Mouse (Mus musculus): Measurements from ENCODE around the gene Kat8. TPM values are rescaled to one million over a fixed set of nuclear protein-coding genes. Genes with fewer than 3 reads are reported as not detected.
A peak's percentile ranks its signal among the peaks of the same experiment; 100 is the strongest.

Kat8 gene
- polyA plus RNA-seq (2014; fragmentation: Nextera tagmentation; extraction: Ambion mirVana): 49.7 and 50.1 TPM in 2 replicates

DNA sequence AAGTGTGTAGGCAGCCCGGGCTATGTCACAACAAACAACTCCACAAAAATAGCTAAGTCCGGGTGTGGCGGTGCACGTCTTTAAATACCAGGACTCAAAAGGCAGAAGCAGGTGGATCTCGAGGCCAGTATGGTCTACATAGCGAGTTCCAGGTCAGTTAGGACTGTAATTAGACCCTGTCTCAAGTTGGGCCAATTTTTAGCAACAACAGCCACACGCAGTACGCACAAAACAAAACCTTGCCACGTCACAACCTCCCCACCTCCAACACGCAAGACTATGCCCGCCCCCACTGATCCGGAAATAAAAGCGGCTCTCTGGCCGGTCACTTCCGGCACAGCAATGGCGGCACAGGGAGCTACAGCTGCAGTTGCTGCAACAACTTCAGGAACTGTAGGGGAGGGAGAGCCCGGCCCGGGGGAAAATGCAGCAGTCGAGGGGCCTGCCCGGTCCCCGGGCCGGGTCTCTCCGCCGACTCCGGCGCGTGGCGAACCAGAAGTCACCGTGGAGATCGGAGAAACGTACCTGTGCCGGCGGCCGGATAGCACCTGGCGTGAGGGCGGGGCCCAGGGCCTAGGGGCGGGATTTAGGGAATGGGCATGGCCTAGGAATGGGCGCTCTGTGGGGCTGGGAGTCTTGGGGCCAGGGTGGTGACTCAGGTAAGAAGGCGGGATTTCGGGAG lies at the start of gene Kat8:
Gene Kat8, plus strand, starts transcription at position 327 of the 682 bp plus-strand sequence.
- H3K9ac ChIP-seq (ENCODE audit: low read depth, low read length): peak within 1 kb of the TSS; percentile 85
- no peaks in the 10 kb centered on the region for H3K9me3 ChIP-seq (ENCODE audit: control insufficient read depth, low read length)
- peak; percentile 92 for ATAC-seq (ENCODE audit: low FRiP score)
- 0 out of 2 replicates have a peak, but pooled peaks cover 4% of the 10 kb centered on the region for H3K36me3 ChIP-seq (ENCODE audit: control insufficient read depth, insufficient read depth, low read length)
- peak within 1 kb of the TSS; percentile 97 for H3K4me3 ChIP-seq (ENCODE audit: low read depth, low read length)
- H3K4me1 ChIP-seq (replicated peaks; ENCODE audit: control insufficient read depth, insufficient read depth, low read length): no peaks in the 10 kb centered on the region
- peak within 1 kb of the TSS; percentile 43; the same call in 1 of the 2 replicates for H3K27ac ChIP-seq (ENCODE audit: low read depth, low read length)
- DNase-seq (ENCODE audit: low spot score): peak; percentile 92
- H3K27me3 ChIP-seq (ENCODE audit: control insufficient read depth, insufficient read depth, low read length): no peaks in the 10 kb centered on the region
- peak within 1 kb of the TSS; percentile 70 for H3K4me2 ChIP-seq (replicated peaks; ENCODE audit: low read depth, low read length)
- 2% methylated on average over 40 of the region's 40 CpGs for WGBS

DNA sequence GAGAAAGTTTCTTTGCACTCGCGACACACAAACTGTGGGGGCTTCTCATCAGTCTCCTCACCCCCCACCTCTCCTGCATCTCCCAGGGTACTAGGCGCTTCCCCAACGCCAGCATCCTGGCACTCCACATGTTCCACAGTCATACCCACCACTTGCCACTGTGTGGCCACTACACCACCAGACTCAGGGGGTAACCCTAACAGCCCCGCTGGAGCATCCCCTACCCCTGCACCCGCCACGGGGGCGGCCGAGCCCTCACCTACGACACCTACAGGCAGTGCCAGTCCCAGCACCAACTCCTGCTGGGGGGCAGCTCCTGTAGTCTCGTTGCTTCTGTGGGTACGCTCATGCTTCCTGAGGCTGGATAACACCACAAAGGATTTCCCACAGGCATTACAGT lies 45.9 kb upstream of the Kat8 start:
- H3K27ac ChIP-seq (ENCODE audit: low read depth, low read length): no peak overlapping the region

DNA sequence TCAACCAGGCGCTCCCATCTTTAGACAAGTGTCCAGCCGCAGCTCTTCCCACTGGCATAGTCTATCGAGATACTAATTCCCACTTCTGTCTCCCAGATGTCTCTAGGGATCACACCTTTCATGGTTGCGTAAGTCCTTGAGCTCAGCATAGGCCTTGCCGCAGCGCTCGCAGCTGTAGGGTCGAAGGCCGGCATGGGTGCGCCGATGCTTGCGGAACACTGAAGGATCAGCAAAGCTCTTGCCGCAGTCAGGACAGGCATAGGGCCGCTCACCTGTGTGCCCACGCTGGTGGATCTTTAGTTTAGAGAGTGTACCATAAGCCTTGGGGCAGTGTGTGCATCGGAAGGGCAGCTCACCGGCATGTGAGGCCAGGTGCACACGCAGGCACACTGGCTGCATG lies 44.7 kb upstream of the Kat8 start:
- H3K27ac ChIP-seq (ENCODE audit: low read depth, low read length): no peak overlapping the region
- no peak overlapping the region for H3K4me2 ChIP-seq (replicated peaks; ENCODE audit: low read depth, low read length)
- H3K27me3 ChIP-seq (ENCODE audit: control insufficient read depth, insufficient read depth, low read length): no peaks in the 10 kb centered on the region
- peaks cover 12% of the 10 kb centered on the region for H3K36me3 ChIP-seq (ENCODE audit: control insufficient read depth, insufficient read depth, low read length)
- H3K4me3 ChIP-seq (ENCODE audit: low read depth, low read length): no peak overlapping the region
- 98% methylated on average over 18 of the region's 18 CpGs for WGBS
- DNase-seq (ENCODE audit: low spot score) (no peak), ATAC-seq (ENCODE audit: low FRiP score) (no peak)
- H3K9me3 ChIP-seq (ENCODE audit: control insufficient read depth, low read length): no peaks in the 10 kb centered on the region
- no peak overlapping the region for H3K9ac ChIP-seq (ENCODE audit: low read depth, low read length)
- no peaks in the 10 kb centered on the region for H3K4me1 ChIP-seq (replicated peaks; ENCODE audit: control insufficient read depth, insufficient read depth, low read length)

More for the DNA sequence above, 45.9 kb upstream of the Kat8 start:
- Histone ChIP-seq H3K4me2 (replicated peaks; ENCODE audit: low read depth, low read length) (no peak overlapping the region), H3K27me3 (ENCODE audit: control insufficient read depth, insufficient read depth, low read length) (no peaks in the 10 kb centered on the region), H3K9ac (ENCODE audit: low read depth, low read length) (no peak overlapping the region), H3K9me3 (ENCODE audit: control insufficient read depth, low read length) (no peaks in the 10 kb centered on the region), H3K4me1 (replicated peaks; ENCODE audit: control insufficient read depth, insufficient read depth, low read length) (no peaks in the 10 kb centered on the region), H3K36me3 (ENCODE audit: control insufficient read depth, insufficient read depth, low read length) (peaks cover 12% of the 10 kb centered on the region), H3K4me3 (ENCODE audit: low read depth, low read length) (no peak overlapping the region)
- 93% methylated on average over 12 of the region's 12 CpGs for WGBS
- ATAC-seq (ENCODE audit: low FRiP score) (no peak), DNase-seq (ENCODE audit: low spot score) (no peak)

DNA sequence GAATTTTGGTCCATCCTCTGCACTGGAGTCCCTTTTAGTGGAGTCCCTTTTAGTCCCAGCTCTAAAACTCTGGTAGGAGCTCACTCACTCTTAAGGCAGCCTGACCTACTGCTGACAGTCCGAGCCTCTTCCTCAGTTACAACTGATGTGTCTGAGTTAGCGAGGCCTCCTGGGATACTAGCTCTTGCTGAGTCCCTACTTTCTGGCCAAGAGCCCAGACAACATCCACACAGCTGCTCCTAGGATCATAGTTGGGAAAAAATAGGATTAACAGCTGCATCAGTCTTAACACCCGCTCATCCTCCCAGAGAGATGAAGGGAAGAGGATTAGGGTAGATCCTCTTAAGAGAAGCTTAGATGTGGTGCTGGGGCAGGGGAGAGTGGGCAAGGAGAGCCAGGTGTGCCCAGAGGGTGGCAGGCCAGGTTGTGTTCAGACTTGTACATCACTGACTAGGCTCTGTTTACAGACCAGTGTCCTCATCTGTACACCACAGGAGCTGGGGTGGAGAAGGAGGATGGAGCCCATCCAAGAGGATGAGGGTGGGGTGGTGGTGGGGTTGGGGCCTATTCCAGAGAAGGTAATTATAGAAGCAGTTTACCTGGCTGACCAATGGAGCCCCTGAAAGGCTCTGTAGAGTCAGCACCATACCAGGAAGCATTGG lies 43.0 kb upstream of the Kat8 start:
- H3K27me3 ChIP-seq (ENCODE audit: control insufficient read depth, insufficient read depth, low read length): no peaks in the 10 kb centered on the region
- WGBS: 92% methylated on average over 3 of the region's 3 CpGs
- no peak overlapping the region for H3K9ac ChIP-seq (ENCODE audit: low read depth, low read length)
- DNase-seq (ENCODE audit: low spot score) (no peak), ATAC-seq (ENCODE audit: low FRiP score) (no peak)
- peaks cover 12% of the 10 kb centered on the region for H3K36me3 ChIP-seq (ENCODE audit: control insufficient read depth, insufficient read depth, low read length)
- no peak overlapping the region for H3K4me2 ChIP-seq (replicated peaks; ENCODE audit: low read depth, low read length)
- H3K9me3 ChIP-seq (ENCODE audit: control insufficient read depth, low read length): no peaks in the 10 kb centered on the region
- no peak overlapping the region for H3K4me3 ChIP-seq (ENCODE audit: low read depth, low read length)
- no peak overlapping the region for H3K27ac ChIP-seq (ENCODE audit: low read depth, low read length)
- H3K4me1 ChIP-seq (replicated peaks; ENCODE audit: control insufficient read depth, insufficient read depth, low read length): peaks cover 4% of the 10 kb centered on the region; the same call in 1 of the 2 replicates

DNA sequence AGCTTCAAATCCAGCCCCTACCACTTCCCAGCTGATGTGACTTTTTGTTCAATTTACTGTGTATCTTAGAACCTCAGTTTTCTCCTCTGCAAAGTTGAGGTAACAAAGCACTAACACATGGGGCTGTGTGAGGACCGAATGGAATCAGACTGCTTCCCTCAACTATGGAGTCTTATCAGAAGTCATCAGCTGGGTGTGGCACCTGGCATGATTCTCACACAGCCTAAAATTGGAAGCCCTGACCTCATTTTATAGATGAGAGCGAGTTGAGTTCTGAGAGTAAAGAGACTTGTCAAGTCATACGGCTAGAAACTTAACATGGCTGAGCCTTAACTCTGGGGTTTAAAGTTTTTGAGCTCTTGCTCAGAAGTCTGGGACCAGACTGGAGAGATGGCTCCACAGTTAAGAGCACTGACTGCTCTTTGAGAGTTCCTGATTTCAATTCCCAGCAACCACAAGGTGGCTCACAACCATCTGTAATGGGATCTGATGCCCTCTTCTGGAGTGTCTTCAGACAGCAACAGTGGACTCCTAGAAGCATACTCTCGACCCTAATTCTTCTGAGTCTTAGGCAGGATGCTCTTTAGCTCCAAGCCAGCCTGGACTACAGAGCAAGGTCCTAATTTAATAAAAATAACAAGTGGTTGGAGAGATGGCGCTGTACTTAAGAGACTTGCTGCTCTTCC lies 42.0 kb upstream of the Kat8 start:
- Histone ChIP-seq H3K4me1 (replicated peaks; ENCODE audit: control insufficient read depth, insufficient read depth, low read length) (peaks cover 4% of the 10 kb centered on the region; the same call in 1 of the 2 replicates), H3K4me3 (ENCODE audit: low read depth, low read length) (no peak overlapping the region), H3K9me3 (ENCODE audit: control insufficient read depth, low read length) (no peaks in the 10 kb centered on the region), H3K27me3 (ENCODE audit: control insufficient read depth, insufficient read depth, low read length) (no peaks in the 10 kb centered on the region), H3K4me2 (replicated peaks; ENCODE audit: low read depth, low read length) (no peak overlapping the region), H3K27ac (ENCODE audit: low read depth, low read length) (no peak overlapping the region), H3K9ac (ENCODE audit: low read depth, low read length) (no peak overlapping the region), H3K36me3 (ENCODE audit: control insufficient read depth, insufficient read depth, low read length) (peaks cover 12% of the 10 kb centered on the region)
- ATAC-seq (ENCODE audit: low FRiP score): no peak
- WGBS: 82% methylated on average over 5 of the region's 5 CpGs
- no peak for DNase-seq (ENCODE audit: low spot score)

DNA sequence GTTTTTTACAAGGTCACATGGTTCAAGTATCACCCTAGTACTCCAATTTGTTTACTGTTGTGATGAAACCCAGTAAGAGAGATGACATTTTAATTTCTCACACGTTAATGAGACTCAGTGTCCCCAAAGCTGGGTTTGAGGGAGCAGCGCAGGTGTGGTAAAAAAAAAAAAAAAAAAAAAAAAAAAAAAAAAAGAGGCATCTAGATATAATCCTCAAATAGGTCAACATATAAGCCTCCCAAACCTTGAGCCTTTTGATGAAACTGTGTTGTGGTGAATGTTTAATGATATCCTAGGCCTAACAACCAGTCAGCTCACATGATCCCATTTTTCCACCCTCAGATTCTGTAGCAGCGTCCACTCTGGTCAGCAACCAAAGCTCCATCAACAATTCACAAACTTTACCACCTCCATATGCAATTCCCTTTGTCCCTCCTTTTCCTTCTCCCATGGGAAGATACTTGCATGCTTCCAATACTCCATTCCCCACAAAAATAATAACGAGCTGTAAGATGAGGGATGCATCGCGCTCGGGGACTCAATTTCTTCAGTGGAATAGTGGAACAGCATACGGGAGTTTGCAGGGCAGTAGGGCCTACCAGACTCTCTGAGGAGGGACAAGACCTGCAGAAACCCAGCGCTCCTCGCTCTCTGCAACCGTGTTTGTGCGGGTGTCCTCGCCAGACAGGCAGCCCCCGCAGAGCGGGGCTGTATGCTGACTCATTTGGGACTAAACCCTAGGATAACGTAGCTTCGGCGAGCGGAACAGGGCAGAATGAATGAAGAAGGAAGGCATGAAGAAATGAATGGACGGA lies 37.3 kb upstream of the Kat8 start:
- ATAC-seq (ENCODE audit: low FRiP score) (peak; percentile 37; the same call in 1 of the 2 replicates), DNase-seq (ENCODE audit: low spot score) (no peak)
- Histone ChIP-seq H3K36me3 (ENCODE audit: control insufficient read depth, insufficient read depth, low read length) (peaks cover 12% of the 10 kb centered on the region), H3K27ac (ENCODE audit: low read depth, low read length) (peak overlapping the region; percentile 99), H3K9me3 (ENCODE audit: control insufficient read depth, low read length) (no peaks in the 10 kb centered on the region), H3K4me1 (replicated peaks; ENCODE audit: control insufficient read depth, insufficient read depth, low read length) (peaks cover 6% of the 10 kb centered on the region), H3K4me3 (ENCODE audit: low read depth, low read length) (peak overlapping the region; percentile 68), H3K9ac (ENCODE audit: low read depth, low read length) (peak overlapping the region; percentile 98), H3K4me2 (replicated peaks; ENCODE audit: low read depth, low read length) (peak overlapping the region; percentile 47), H3K27me3 (ENCODE audit: control insufficient read depth, insufficient read depth, low read length) (no peaks in the 10 kb centered on the region)
- 5% methylated on average over 20 of the region's 20 CpGs for WGBS

DNA sequence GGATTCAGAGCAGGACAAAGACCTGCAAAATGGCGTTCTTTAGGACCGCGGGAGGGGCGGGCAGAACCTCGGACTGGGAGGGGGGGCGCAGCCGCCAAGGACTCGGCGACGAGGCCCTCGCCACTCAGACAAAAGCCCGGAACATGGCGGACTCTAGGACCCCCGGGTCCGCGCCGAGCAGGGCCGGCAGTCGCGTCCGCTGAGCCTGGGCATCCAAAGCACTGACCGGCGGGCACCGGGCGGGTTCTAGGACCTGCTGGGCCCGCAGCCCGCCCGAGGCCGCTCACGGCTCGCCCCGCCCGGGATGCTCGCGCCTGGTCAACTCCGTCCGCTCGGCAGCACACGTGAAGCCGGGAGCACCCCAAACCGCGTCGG lies 36.7 kb upstream of the Kat8 start:
- Histone ChIP-seq H3K4me2 (replicated peaks; ENCODE audit: low read depth, low read length) (peak overlapping the region; percentile 69), H3K36me3 (ENCODE audit: control insufficient read depth, insufficient read depth, low read length) (peaks cover 18% of the 10 kb centered on the region), H3K27ac (ENCODE audit: low read depth, low read length) (peak overlapping the region; percentile 99), H3K4me3 (ENCODE audit: low read depth, low read length) (peak overlapping the region; percentile 68), H3K4me1 (replicated peaks; ENCODE audit: control insufficient read depth, insufficient read depth, low read length) (peaks cover 6% of the 10 kb centered on the region), H3K27me3 (ENCODE audit: control insufficient read depth, insufficient read depth, low read length) (no peaks in the 10 kb centered on the region), H3K9me3 (ENCODE audit: control insufficient read depth, low read length) (no peaks in the 10 kb centered on the region), H3K9ac (ENCODE audit: low read depth, low read length) (peak overlapping the region; percentile 98)
- peak; percentile 99 for DNase-seq (ENCODE audit: low spot score)
- ATAC-seq (ENCODE audit: low FRiP score): peak; percentile 94
- WGBS: 1% methylated on average over 42 of the region's 43 CpGs

DNA sequence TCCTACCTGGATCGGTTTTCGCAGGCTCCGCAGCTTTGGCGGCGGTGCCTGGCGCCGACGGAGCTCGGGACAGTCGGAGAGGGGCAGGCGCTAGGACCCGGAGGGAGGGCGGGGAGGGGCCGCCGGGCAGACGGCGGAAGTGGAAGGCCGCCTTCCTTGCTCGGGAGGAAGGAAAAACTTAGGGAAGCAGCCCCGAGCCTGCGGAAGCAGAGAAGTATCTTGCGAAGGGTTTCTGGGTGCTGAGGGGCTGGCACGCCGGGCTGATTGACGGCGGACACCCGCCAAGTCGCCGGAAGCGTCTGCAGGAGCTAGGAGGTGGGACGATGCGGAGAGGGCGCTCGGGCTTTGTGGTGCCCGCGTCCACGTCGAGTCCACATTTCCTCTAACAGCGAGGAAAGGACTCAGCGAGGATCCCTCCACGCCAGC lies 36.3 kb upstream of the Kat8 start, which contains the start of gene Zfp646:
Gene Zfp646, plus strand, starts transcription at position 181 of the 426 bp plus-strand sequence.
- Histone ChIP-seq H3K9ac (ENCODE audit: low read depth, low read length) (peak within 1 kb of the TSS; percentile 98), H3K27ac (ENCODE audit: low read depth, low read length) (peak within 1 kb of the TSS; percentile 99), H3K4me1 (replicated peaks; ENCODE audit: control insufficient read depth, insufficient read depth, low read length) (peaks cover 6% of the 10 kb centered on the region), H3K27me3 (ENCODE audit: control insufficient read depth, insufficient read depth, low read length) (no peaks in the 10 kb centered on the region), H3K4me2 (replicated peaks; ENCODE audit: low read depth, low read length) (peak within 1 kb of the TSS; percentile 69), H3K9me3 (ENCODE audit: control insufficient read depth, low read length) (no peaks in the 10 kb centered on the region), H3K4me3 (ENCODE audit: low read depth, low read length) (peak within 1 kb of the TSS; percentile 68), H3K36me3 (ENCODE audit: control insufficient read depth, insufficient read depth, low read length) (peaks cover 22% of the 10 kb centered on the region)
- under 1% methylated on average over 41 of the region's 41 CpGs for WGBS
- peak; percentile 91 for ATAC-seq (ENCODE audit: low FRiP score)
- peak; percentile 93 for DNase-seq (ENCODE audit: low spot score)

Data from hindbrain, embryonic 11.5 days (tissue).